Mouse (Mus musculus): ENCODE measurements at regions not wholly inside any gene's neighbourhood (a gene's known extent, or its start where the extent isn't known, plus 50 kb on each side); places are given as distances from the start of the nearest gene placed in this dataset.
A peak's percentile ranks its signal among the peaks of the same experiment; 100 is the strongest.

DNA sequence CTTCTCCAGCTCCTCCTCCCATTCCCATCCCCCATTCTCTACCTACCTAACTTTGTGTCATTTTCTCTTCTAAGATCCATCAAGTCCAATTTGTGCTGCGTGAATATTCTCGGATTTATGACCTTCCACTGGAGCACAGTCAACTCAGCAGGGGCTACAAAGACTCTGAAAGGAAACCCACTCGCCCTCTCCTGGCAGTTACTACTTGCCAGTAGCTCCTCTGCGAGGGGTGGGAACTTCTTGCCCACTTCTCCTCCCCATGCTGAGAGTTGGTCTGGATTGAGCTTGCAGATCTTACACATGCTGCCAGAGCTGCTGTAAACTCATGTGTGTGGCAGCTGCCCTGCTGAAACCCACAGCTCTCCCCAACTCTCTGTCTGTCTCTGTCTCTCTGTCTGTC, 57.1 kb upstream of the Rad23b start:
- WGBS, result 48% methylated on average over 4 of the region's 4 CpGs
- H3K4me2 ChIP-seq (replicated peaks; ENCODE audit: low read depth, low read length), result no peak overlapping the region
- no peak overlapping the region for H3K4me3 ChIP-seq (ENCODE audit: low read length)
- no peaks in the 10 kb centered on the region for H3K4me1 ChIP-seq (ENCODE audit: insufficient read depth, low read length)
- H3K27me3 ChIP-seq (ENCODE audit: insufficient read depth, low read length), result 0 out of 2 replicates have a peak, but pooled peaks cover 3% of the 10 kb centered on the region
- H3K36me3 ChIP-seq (ENCODE audit: insufficient read depth, low read length), result no peaks in the 10 kb centered on the region
- no peak overlapping the region for H3K9ac ChIP-seq (replicated peaks; ENCODE audit: low read length)
- no peak for ATAC-seq (ENCODE audit: low FRiP score, low TSS enrichment)
- H3K9me3 ChIP-seq (ENCODE audit: low read length), result no peaks in the 10 kb centered on the region
- no peak overlapping the region for H3K27ac ChIP-seq (ENCODE audit: low read length)

DNA sequence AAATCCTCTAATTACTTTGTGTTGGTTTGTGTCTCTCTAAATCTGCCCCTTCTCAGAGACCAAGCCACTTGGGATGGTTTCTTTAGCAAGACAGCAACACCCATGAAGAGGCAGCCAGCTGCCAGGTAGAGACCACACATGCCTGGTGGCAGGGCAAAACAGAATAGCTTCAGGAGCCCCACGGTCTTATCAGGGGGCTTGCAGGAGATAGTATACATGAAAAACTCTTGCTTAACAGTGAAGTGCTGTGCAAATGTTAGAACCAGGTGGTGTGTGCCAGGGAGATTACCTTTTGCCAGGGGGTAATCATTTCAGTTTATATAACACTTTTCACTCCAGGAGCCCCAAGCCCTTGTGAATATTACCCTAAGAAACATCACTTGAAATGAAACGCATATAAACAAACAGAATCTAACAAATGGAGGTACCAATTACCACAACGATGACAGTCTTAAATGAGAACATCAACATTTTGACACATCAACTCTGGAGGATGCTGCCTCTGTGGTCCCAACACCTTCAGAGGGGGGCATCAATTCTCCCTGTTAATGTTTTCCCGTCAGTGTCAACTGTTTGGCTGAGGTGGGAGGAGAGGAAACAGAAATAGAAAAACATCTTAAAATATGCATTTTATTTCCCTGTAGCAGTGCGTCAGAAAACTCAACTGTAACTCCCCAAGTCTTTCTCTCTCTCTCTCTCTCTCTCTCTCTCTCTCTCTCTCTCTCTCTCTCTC, 56.3 kb upstream of the Rad23b start:
- H3K27me3 ChIP-seq (ENCODE audit: insufficient read depth, low read length), result 0 out of 2 replicates have a peak, but pooled peaks cover 3% of the 10 kb centered on the region
- H3K4me2 ChIP-seq (replicated peaks; ENCODE audit: low read depth, low read length), result peak overlapping the region; percentile 67; the same call in 1 of the 2 replicates
- H3K36me3 ChIP-seq (ENCODE audit: insufficient read depth, low read length), result no peaks in the 10 kb centered on the region
- H3K9me3 ChIP-seq (ENCODE audit: low read length), result no peaks in the 10 kb centered on the region
- H3K4me3 ChIP-seq (ENCODE audit: low read length), result no peak overlapping the region
- ATAC-seq (ENCODE audit: low FRiP score, low TSS enrichment), result no peak
- whole genome bisulfite sequencing, result 25% methylated on average over 5 of the region's 5 CpGs
- no peak overlapping the region for H3K27ac ChIP-seq (ENCODE audit: low read length)
- no peak overlapping the region for H3K9ac ChIP-seq (replicated peaks; ENCODE audit: low read length)
- no peaks in the 10 kb centered on the region for H3K4me1 ChIP-seq (ENCODE audit: insufficient read depth, low read length)

DNA sequence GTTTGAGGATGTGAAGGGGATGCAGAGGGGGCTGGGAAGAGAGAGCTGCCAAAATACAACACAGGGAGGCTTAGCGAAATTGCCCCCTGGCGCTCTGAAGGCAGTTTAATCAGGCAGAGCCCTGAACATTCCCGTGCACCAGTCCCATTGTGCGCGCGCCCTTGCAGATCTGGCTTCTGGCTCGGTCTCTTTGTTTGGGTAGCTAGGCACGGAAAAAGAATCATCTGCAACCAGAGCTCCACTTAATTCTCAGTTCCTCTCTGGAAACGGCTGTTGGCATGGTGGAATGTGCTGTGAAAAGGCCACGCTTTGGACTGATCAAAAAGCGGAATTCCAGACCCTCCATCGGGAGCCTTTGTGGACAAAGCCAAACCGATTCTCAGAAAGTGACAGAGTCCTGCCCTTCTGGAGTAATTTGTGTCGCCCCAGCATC, 55.6 kb upstream of the Rad23b start:
- no peaks in the 10 kb centered on the region for H3K4me1 ChIP-seq (ENCODE audit: insufficient read depth, low read length)
- no peaks in the 10 kb centered on the region for H3K9me3 ChIP-seq (ENCODE audit: low read length)
- H3K9ac ChIP-seq (replicated peaks; ENCODE audit: low read length), result peak overlapping the region; percentile 61
- H3K4me2 ChIP-seq (replicated peaks; ENCODE audit: low read depth, low read length), result peak overlapping the region; percentile 67
- ATAC-seq (ENCODE audit: low FRiP score, low TSS enrichment), result peak; percentile 31; the same call in 1 of the 2 replicates
- WGBS, result under 1% methylated on average over 14 of the region's 14 CpGs
- H3K4me3 ChIP-seq (ENCODE audit: low read length), result peak overlapping the region; percentile 44
- H3K27ac ChIP-seq (ENCODE audit: low read length), result no peak overlapping the region
- 0 out of 2 replicates have a peak, but pooled peaks cover 3% of the 10 kb centered on the region for H3K27me3 ChIP-seq (ENCODE audit: insufficient read depth, low read length)
- H3K36me3 ChIP-seq (ENCODE audit: insufficient read depth, low read length), result no peaks in the 10 kb centered on the region

DNA sequence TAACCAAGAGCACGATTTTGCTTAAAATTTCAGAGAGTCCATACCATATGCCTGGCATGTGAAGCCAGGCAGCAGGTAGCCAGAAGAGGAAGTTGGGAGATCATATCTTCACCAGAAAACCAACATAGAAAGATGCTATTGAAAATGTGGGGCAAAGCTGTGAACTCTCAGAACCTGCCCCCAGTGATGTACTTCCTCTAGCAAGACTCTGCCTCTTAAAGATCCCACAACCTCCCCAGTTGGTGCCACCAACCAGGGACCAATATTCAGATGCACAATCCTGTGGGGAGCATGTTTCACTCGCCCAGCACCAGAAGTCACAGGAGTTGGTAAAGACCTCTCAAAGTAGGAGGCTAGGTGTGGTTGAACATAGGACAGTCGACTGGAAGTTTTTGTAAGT, 52.0 kb upstream of the Rad23b start:
- 82% methylated on average over 3 of the region's 3 CpGs for WGBS
- H3K27ac ChIP-seq (ENCODE audit: low read length), result no peak overlapping the region
- no peak for ATAC-seq (ENCODE audit: low FRiP score, low TSS enrichment)

More for the DNA sequence above, 52.0 kb upstream of the Rad23b start:
- no peak overlapping the region for H3K4me2 ChIP-seq (replicated peaks; ENCODE audit: low read depth, low read length)
- H3K36me3 ChIP-seq (ENCODE audit: insufficient read depth, low read length), result no peaks in the 10 kb centered on the region
- H3K9me3 ChIP-seq (ENCODE audit: low read length), result no peaks in the 10 kb centered on the region
- H3K4me1 ChIP-seq (ENCODE audit: insufficient read depth, low read length), result no peaks in the 10 kb centered on the region
- H3K4me3 ChIP-seq (ENCODE audit: low read length), result no peak overlapping the region
- 0 out of 2 replicates have a peak, but pooled peaks cover 3% of the 10 kb centered on the region for H3K27me3 ChIP-seq (ENCODE audit: insufficient read depth, low read length)
- no peak overlapping the region for H3K9ac ChIP-seq (replicated peaks; ENCODE audit: low read length)

Measured in kidney, embryonic 16.5 days (tissue).